Mouse (Mus musculus) heart, embryonic 10.5 days (tissue): Measurements from ENCODE around the gene Wscd2. TPM values are rescaled to one million over a fixed set of nuclear protein-coding genes. Genes with fewer than 3 reads are reported as not detected.
A peak's percentile ranks its signal among the peaks of the same experiment; 100 is the strongest.

ENCODE experiments used
- DNase-seq: peaks from one replicate; pipeline ENCODE4 v3.0.0-alpha.2; 2017; ENCODE audit warnings: low spot score
- H3K27ac ChIP-seq: fragments of 300-500 bp; sonication (generic); 2 replicates; pipeline ENCODE4 v1.5.1; 2016; ENCODE audit warnings: mild to moderate bottlenecking
- H3K27me3 ChIP-seq: fragments of 300-500 bp; sonication (generic); 2 replicates; pipeline ENCODE4 v1.6.1; 2016; ENCODE audit warnings: mild to moderate bottlenecking; ENCODE audit not compliant: poor library complexity, insufficient read depth, severe bottlenecking
- H3K36me3 ChIP-seq: fragments of 300-500 bp; sonication (generic); 2 replicates; pipeline ENCODE4 v1.6.1; 2016; ENCODE audit warnings: mild to moderate bottlenecking, moderate library complexity
- H3K4me1 ChIP-seq: fragments of 300-500 bp; sonication (generic); 2 replicates; pipeline ENCODE4 v1.6.1; 2016; ENCODE audit warnings: mild to moderate bottlenecking
- H3K4me3 ChIP-seq: fragments of 300-500 bp; sonication (generic); 2 replicates; pipeline ENCODE4 v1.5.1; 2016; ENCODE audit warnings: mild to moderate bottlenecking, moderate library complexity
- H3K9me3 ChIP-seq: fragments of 300-500 bp; sonication (generic); 2 replicates; pipeline ENCODE4 v1.6.1; 2016; ENCODE audit warnings: mild to moderate bottlenecking, moderate library complexity
- WGBS: fragments of 180-500 bp; shearing (Covaris S2); methylation state at CpG from one replicate; pipeline ENCODE4 v1.1.7; 2016; 5-methylcytosine and 5-hydroxymethylcytosine counted together
- polyA plus RNA-seq: library from polyadenylated mRNA; unstranded; fragments of >200 nt; fragmentation: Nextera tagmentation; extraction: Ambion mirVana; gene quantifications from 2 replicates; pipeline ENCODE4 v1.2.1, GENCODE M21; 2016

Gene Wscd2
- polyA plus RNA-seq, 1 experiment from 2014 or later = 2.5 TPM

- Histone ChIP-seq H3K4me3 (no peak overlapping the region), H3K36me3 (no peaks in the 10 kb centered on the region), H3K9me3 (no peaks in the 10 kb centered on the region), H3K27me3 (peaks cover 57% of the 10 kb centered on the region), H3K27ac (peak overlapping the region; percentile 65), H3K4me1 (peaks cover 70% of the 10 kb centered on the region)
- WGBS = 60% methylated on average over 7 of the region's 7 CpGs
- DNase-seq = no peak
Observed at GRCm38 (mm10) chr5:113634887-113635610, 144.9 kb downstream of the Wscd2 start.

GRCm38 (mm10) chr5:113635861-113636565 lies 145.9 kb downstream of the Wscd2 start:
- no peaks in the 10 kb centered on the region for H3K36me3 ChIP-seq
- peaks cover 65% of the 10 kb centered on the region for H3K4me1 ChIP-seq
- WGBS = 66% methylated on average over 15 of the region's 15 CpGs
- peak overlapping the region; percentile 65; the same call in 1 of the 2 replicates for H3K27ac ChIP-seq
- no peak for DNase-seq
- H3K27me3 ChIP-seq = peaks cover 57% of the 10 kb centered on the region
- H3K9me3 ChIP-seq = no peaks in the 10 kb centered on the region
- H3K4me3 ChIP-seq = no peak overlapping the region

- H3K4me1 ChIP-seq = peaks cover 54% of the 10 kb centered on the region
- peaks cover 56% of the 10 kb centered on the region for H3K27me3 ChIP-seq
Observed at GRCm38 (mm10) chr5:113637631-113638030, 147.5 kb downstream of the Wscd2 start.

GRCm38 (mm10) chr5:113638055-113638454 lies 147.9 kb downstream of the Wscd2 start:
- H3K4me3 ChIP-seq = no peak overlapping the region
- H3K27me3 ChIP-seq = peaks cover 55% of the 10 kb centered on the region
- H3K4me1 ChIP-seq = peaks cover 54% of the 10 kb centered on the region
- H3K27ac ChIP-seq = 0 out of 2 replicates have a peak overlapping the region, but pooled peaks have one; percentile 4
- 76% methylated on average over 12 of the region's 12 CpGs for WGBS
- H3K36me3 ChIP-seq = no peaks in the 10 kb centered on the region
- H3K9me3 ChIP-seq = no peaks in the 10 kb centered on the region
- no peak for DNase-seq

More at GRCm38 (mm10) chr5:113637631-113638030, 147.5 kb downstream of the Wscd2 start:
- H3K36me3 ChIP-seq = no peaks in the 10 kb centered on the region
- H3K9me3 ChIP-seq = no peaks in the 10 kb centered on the region
- no peak overlapping the region for H3K4me3 ChIP-seq
- DNase-seq = no peak
- H3K27ac ChIP-seq = 0 out of 2 replicates have a peak overlapping the region, but pooled peaks have one; percentile 4
- WGBS = 88% methylated on average over 4 of the region's 4 CpGs

GRCm38 (mm10) chr5:113639126-113639525 lies 149.0 kb downstream of the Wscd2 start:
- no peak overlapping the region for H3K27ac ChIP-seq
- H3K9me3 ChIP-seq = no peaks in the 10 kb centered on the region
- no peaks in the 10 kb centered on the region for H3K36me3 ChIP-seq
- 55% methylated on average over 5 of the region's 5 CpGs for WGBS
- no peak overlapping the region for H3K4me3 ChIP-seq
- peaks cover 51% of the 10 kb centered on the region for H3K4me1 ChIP-seq
- no peak for DNase-seq
- H3K27me3 ChIP-seq = peaks cover 54% of the 10 kb centered on the region

Other genes with a start within 250 kb of the Wscd2 start
- gene Sgsm1, start 179.5 kb upstream of the Wscd2 start, polyA plus RNA-seq = 6.5 and 6.7 TPM in 2 replicates
- not detected in 2 replicates for gene Aym1, start 133.0 kb upstream of the Wscd2 start, polyA plus RNA-seq
- 1.3 and 3.3 TPM in 2 replicates for gene Cmklr1, start 160.1 kb downstream of the Wscd2 start, polyA plus RNA-seq
- gene 1700069L16Rik, start 234.4 kb downstream of the Wscd2 start, polyA plus RNA-seq = not detected in 2 replicates
- gene Ficd, start 245.5 kb downstream of the Wscd2 start, polyA plus RNA-seq = 5.3 and 6.4 TPM in 2 replicates